Mouse (Mus musculus) erythroblast, adult 5-6 weeks (primary cell): ENCODE data around the gene Ssc5d. TPM values are rescaled to one million over a fixed set of nuclear protein-coding genes. Genes with fewer than 3 reads are reported as not detected.

Source experiments
- total RNA-seq, 2 experiments: library from RNA; stranded (forward) in 1 of 2; stranded (reverse) in 1 of 2; fragments of 150-400 nt in 1 of 2; fragments of 200-764, 138-1000 nt in 1 of 2; gene quantifications; 2 replicates each; pipeline versions ENCODE4 v1.2.3 to v1.2.4; 2015 to 2017; ENCODE audit warnings: low replicate concordance in 2 of 2

Gene Ssc5d
- total RNA-seq, 2 experiments from 2014 or later = not detected

Other genes starting within 250 kb of the Ssc5d start
Only the 30 nearest of the 33 such genes appear.
- gene Tmem150b, start 200.5 kb upstream of the Ssc5d start, total RNA-seq (2015; ENCODE audit: low replicate concordance) = 1.7 and 6.7 TPM in 2 replicates
- 2.1 and 2.7 TPM in 2 replicates for gene Tmem150b, start 200.5 kb upstream of the Ssc5d start, total RNA-seq (2017; ENCODE audit: low replicate concordance)
- gene Kmt5c, start 185.7 kb upstream of the Ssc5d start, total RNA-seq (2015; ENCODE audit: low replicate concordance) = 11.3 and 15.9 TPM in 2 replicates
- 32.0 and 42.2 TPM in 2 replicates for gene Kmt5c, start 185.7 kb upstream of the Ssc5d start, total RNA-seq (2017; ENCODE audit: low replicate concordance)
- gene Cox6b2, start 172.7 kb upstream of the Ssc5d start, total RNA-seq (2015; ENCODE audit: low replicate concordance) = 33.2 and 44.4 TPM in 2 replicates
- 18.8 and 22.3 TPM in 2 replicates for gene Cox6b2, start 172.7 kb upstream of the Ssc5d start, total RNA-seq (2017; ENCODE audit: low replicate concordance)
- not detected in 2 replicates for gene Fam71e2, start 154.5 kb upstream of the Ssc5d start, total RNA-seq (2015; ENCODE audit: low replicate concordance)
- not detected in 2 replicates for gene Fam71e2, start 154.5 kb upstream of the Ssc5d start, total RNA-seq (2017; ENCODE audit: low replicate concordance)
- gene Il11, start 142.9 kb upstream of the Ssc5d start, total RNA-seq (2015; ENCODE audit: low replicate concordance) = not detected in 2 replicates
- gene Il11, start 142.9 kb upstream of the Ssc5d start, total RNA-seq (2017; ENCODE audit: low replicate concordance) = not detected in 2 replicates
- not detected in 2 replicates for gene Tmem190, start 142.8 kb upstream of the Ssc5d start, total RNA-seq (2015; ENCODE audit: low replicate concordance)
- not detected in 2 replicates for gene Tmem190, start 142.8 kb upstream of the Ssc5d start, total RNA-seq (2017; ENCODE audit: low replicate concordance)
- gene Tmem238, start 136.1 kb upstream of the Ssc5d start, total RNA-seq (2015; ENCODE audit: low replicate concordance) = 4.0 and 7.5 TPM in 2 replicates
- gene Tmem238, start 136.1 kb upstream of the Ssc5d start, total RNA-seq (2017; ENCODE audit: low replicate concordance) = 0.17 and 1.1 TPM in 2 replicates
- gene Rpl28, start 132.9 kb upstream of the Ssc5d start, total RNA-seq (2015; ENCODE audit: low replicate concordance) = 304 and 336 TPM in 2 replicates
- 65.4 and 203 TPM in 2 replicates for gene Rpl28, start 132.9 kb upstream of the Ssc5d start, total RNA-seq (2017; ENCODE audit: low replicate concordance)
- gene Ube2s, start 113.2 kb upstream of the Ssc5d start, total RNA-seq (2015; ENCODE audit: low replicate concordance) = 167 and 232 TPM in 2 replicates
- 97.4 and 134 TPM in 2 replicates for gene Ube2s, start 113.2 kb upstream of the Ssc5d start, total RNA-seq (2017; ENCODE audit: low replicate concordance)
- gene Shisa7, start 81.1 kb upstream of the Ssc5d start, total RNA-seq (2015; ENCODE audit: low replicate concordance) = not detected in 2 replicates
- gene Shisa7, start 81.1 kb upstream of the Ssc5d start, total RNA-seq (2017; ENCODE audit: low replicate concordance) = not detected in 2 replicates
- 2.3 and 3.3 TPM in 2 replicates for gene Isoc2b, start 55.5 kb upstream of the Ssc5d start, total RNA-seq (2015; ENCODE audit: low replicate concordance)
- 5.1 and 13.9 TPM in 2 replicates for gene Isoc2b, start 55.5 kb upstream of the Ssc5d start, total RNA-seq (2017; ENCODE audit: low replicate concordance)
- not detected in 2 replicates for gene Isoc2a, start 48.6 kb upstream of the Ssc5d start, total RNA-seq (2015; ENCODE audit: low replicate concordance)
- gene Isoc2a, start 48.6 kb upstream of the Ssc5d start, total RNA-seq (2017; ENCODE audit: low replicate concordance) = 2.4 and 3.2 TPM in 2 replicates
- not detected in 2 replicates for gene Gm36210, start 19.3 kb upstream of the Ssc5d start, total RNA-seq (2015; ENCODE audit: low replicate concordance)
- not detected in 2 replicates for gene Gm36210, start 19.3 kb upstream of the Ssc5d start, total RNA-seq (2017; ENCODE audit: low replicate concordance)
- gene Zfp628, start 10.6 kb upstream of the Ssc5d start, total RNA-seq (2015; ENCODE audit: low replicate concordance) = 1.7 and 2.3 TPM in 2 replicates
- gene Zfp628, start 10.6 kb upstream of the Ssc5d start, total RNA-seq (2017; ENCODE audit: low replicate concordance) = 1.5 and 2.0 TPM in 2 replicates
- gene Nat14, start 3.8 kb upstream of the Ssc5d start, total RNA-seq (2015; ENCODE audit: low replicate concordance) = 1.7 TPM in 1 of 2 replicates, not detected in the other
- 2.5 TPM in 1 of 2 replicates, not detected in the other for gene Nat14, start 3.8 kb upstream of the Ssc5d start, total RNA-seq (2017; ENCODE audit: low replicate concordance)
- not detected in 2 replicates for gene Sbk2, start 38.6 kb downstream of the Ssc5d start, total RNA-seq (2015; ENCODE audit: low replicate concordance)
- gene Sbk2, start 38.6 kb downstream of the Ssc5d start, total RNA-seq (2017; ENCODE audit: low replicate concordance) = not detected in 2 replicates
- gene Sbk3, start 45.4 kb downstream of the Ssc5d start, total RNA-seq (2015; ENCODE audit: low replicate concordance) = not detected in 2 replicates
- not detected in 2 replicates for gene Sbk3, start 45.4 kb downstream of the Ssc5d start, total RNA-seq (2017; ENCODE audit: low replicate concordance)
- 1.3 TPM in 1 of 2 replicates, not detected in the other for gene Zfp579, start 70.4 kb downstream of the Ssc5d start, total RNA-seq (2015; ENCODE audit: low replicate concordance)
- gene Zfp579, start 70.4 kb downstream of the Ssc5d start, total RNA-seq (2017; ENCODE audit: low replicate concordance) = 0.84 and 1.4 TPM in 2 replicates
- 4.6 and 10.2 TPM in 2 replicates for gene Zfp524, start 88.6 kb downstream of the Ssc5d start, total RNA-seq (2015; ENCODE audit: low replicate concordance)
- 4.6 and 7.8 TPM in 2 replicates for gene Zfp524, start 88.6 kb downstream of the Ssc5d start, total RNA-seq (2017; ENCODE audit: low replicate concordance)
- gene Fiz1, start 88.9 kb downstream of the Ssc5d start, total RNA-seq (2015; ENCODE audit: low replicate concordance) = 6.7 and 9.2 TPM in 2 replicates
- gene Fiz1, start 88.9 kb downstream of the Ssc5d start, total RNA-seq (2017; ENCODE audit: low replicate concordance) = 2.6 and 4.2 TPM in 2 replicates
- not detected in 2 replicates for gene Gm44973, start 89.7 kb downstream of the Ssc5d start, total RNA-seq (2015; ENCODE audit: low replicate concordance)
- gene Gm44973, start 89.7 kb downstream of the Ssc5d start, total RNA-seq (2017; ENCODE audit: low replicate concordance) = not detected in 2 replicates
- 2.3 and 3.1 TPM in 2 replicates for gene Zfp865, start 94.6 kb downstream of the Ssc5d start, total RNA-seq (2015; ENCODE audit: low replicate concordance)
- 1.7 and 2.2 TPM in 2 replicates for gene Zfp865, start 94.6 kb downstream of the Ssc5d start, total RNA-seq (2017; ENCODE audit: low replicate concordance)
- not detected in 2 replicates for gene Ccdc106, start 94.8 kb downstream of the Ssc5d start, total RNA-seq (2015; ENCODE audit: low replicate concordance)
- not detected in 2 replicates for gene Ccdc106, start 94.8 kb downstream of the Ssc5d start, total RNA-seq (2017; ENCODE audit: low replicate concordance)
- not detected in 2 replicates for gene 4632433K11Rik, start 108.3 kb downstream of the Ssc5d start, total RNA-seq (2015; ENCODE audit: low replicate concordance)
- gene 4632433K11Rik, start 108.3 kb downstream of the Ssc5d start, total RNA-seq (2017; ENCODE audit: low replicate concordance) = 0.60 TPM in 1 of 2 replicates, not detected in the other
- gene Zfp784, start 112.7 kb downstream of the Ssc5d start, total RNA-seq (2015; ENCODE audit: low replicate concordance) = not detected in 2 replicates
- 0.84 TPM in 1 of 2 replicates, not detected in the other for gene Zfp784, start 112.7 kb downstream of the Ssc5d start, total RNA-seq (2017; ENCODE audit: low replicate concordance)
- gene Zfp580, start 125.8 kb downstream of the Ssc5d start, total RNA-seq (2015; ENCODE audit: low replicate concordance) = not detected in 2 replicates
- gene Zfp580, start 125.8 kb downstream of the Ssc5d start, total RNA-seq (2017; ENCODE audit: low replicate concordance) = 0.26 TPM in 1 of 2 replicates, not detected in the other
- 42.3 and 45.8 TPM in 2 replicates for gene U2af2, start 136.4 kb downstream of the Ssc5d start, total RNA-seq (2015; ENCODE audit: low replicate concordance)
- gene U2af2, start 136.4 kb downstream of the Ssc5d start, total RNA-seq (2017; ENCODE audit: low replicate concordance) = 48.8 and 56.9 TPM in 2 replicates
- gene Epn1, start 154.4 kb downstream of the Ssc5d start, total RNA-seq (2015; ENCODE audit: low replicate concordance) = 42.2 and 42.5 TPM in 2 replicates
- 51.2 and 86.8 TPM in 2 replicates for gene Epn1, start 154.4 kb downstream of the Ssc5d start, total RNA-seq (2017; ENCODE audit: low replicate concordance)
- not detected in 2 replicates for gene Rfpl4, start 191.2 kb downstream of the Ssc5d start, total RNA-seq (2015; ENCODE audit: low replicate concordance)
- gene Rfpl4, start 191.2 kb downstream of the Ssc5d start, total RNA-seq (2017; ENCODE audit: low replicate concordance) = not detected in 2 replicates
- gene Rasl2-9, start 200.2 kb downstream of the Ssc5d start, total RNA-seq (2015; ENCODE audit: low replicate concordance) = not detected in 2 replicates
- gene Rasl2-9, start 200.2 kb downstream of the Ssc5d start, total RNA-seq (2017; ENCODE audit: low replicate concordance) = not detected in 2 replicates